Mouse (Mus musculus) hindbrain, embryonic 10.5 days (tissue): ENCODE measurements around the gene Sft2d1. TPM values are rescaled to one million over a fixed set of nuclear protein-coding genes. Genes with fewer than 3 reads are reported as not detected.

Source experiments
- polyA plus RNA-seq: library from polyadenylated mRNA; unstranded; fragments of >200 nt; fragmentation: Nextera tagmentation; extraction: Ambion mirVana; gene quantifications from 2 replicates; pipeline ENCODE4 v1.2.1, GENCODE M21; 2016

The Sft2d1 gene
- polyA plus RNA-seq, 1 experiment from 2014 or later: 97.4 TPM

Other genes starting within 250 kb of the Sft2d1 start
- 0.16 TPM in 1 of 2 replicates, not detected in the other for gene Gm49673, start 163.3 kb upstream of the Sft2d1 start, polyA plus RNA-seq
- 18.3 and 19.2 TPM in 2 replicates for gene Rnaset2a, start 163.0 kb upstream of the Sft2d1 start, polyA plus RNA-seq
- gene Fgfr1op, start 145.6 kb upstream of the Sft2d1 start, polyA plus RNA-seq: 40.5 and 43.6 TPM in 2 replicates
- gene Ccr6, start 75.1 kb upstream of the Sft2d1 start, polyA plus RNA-seq: 0.14 TPM in 1 of 2 replicates, not detected in the other
- gene Mpc1, start 28.2 kb upstream of the Sft2d1 start, polyA plus RNA-seq: 79.5 and 106 TPM in 2 replicates
- 0.44 and 0.89 TPM in 2 replicates for gene Prr18, start 26.4 kb downstream of the Sft2d1 start, polyA plus RNA-seq
- gene T2, start 44.9 kb downstream of the Sft2d1 start, polyA plus RNA-seq: 0.42 and 0.82 TPM in 2 replicates
- 0.54 and 1.2 TPM in 2 replicates for gene T, start 123.3 kb downstream of the Sft2d1 start, polyA plus RNA-seq
- 4.4 and 7.2 TPM in 2 replicates for gene Pde10a, start 214.3 kb downstream of the Sft2d1 start, polyA plus RNA-seq